Mouse (Mus musculus) embryonic fibroblast, embryonic 13.5 days (primary cell): Measurements from ENCODE around the gene Prkaa2.

Experiments
- CTCF ChIP-seq: IDR thresholded peaks from 2 replicates; pipeline ENCODE4 v1.5.1; 2011; ENCODE audit warnings: mild to moderate bottlenecking, control low read depth, low read length, moderate library complexity, borderline replicate concordance; ENCODE audit not compliant: insufficient read depth
- POLR2A ChIP-seq: IDR thresholded peaks from 2 replicates; pipeline ENCODE4 v1.6.1; 2011; ENCODE audit warnings: low read depth, mild to moderate bottlenecking, control low read depth, low read length, moderate library complexity

DNA sequence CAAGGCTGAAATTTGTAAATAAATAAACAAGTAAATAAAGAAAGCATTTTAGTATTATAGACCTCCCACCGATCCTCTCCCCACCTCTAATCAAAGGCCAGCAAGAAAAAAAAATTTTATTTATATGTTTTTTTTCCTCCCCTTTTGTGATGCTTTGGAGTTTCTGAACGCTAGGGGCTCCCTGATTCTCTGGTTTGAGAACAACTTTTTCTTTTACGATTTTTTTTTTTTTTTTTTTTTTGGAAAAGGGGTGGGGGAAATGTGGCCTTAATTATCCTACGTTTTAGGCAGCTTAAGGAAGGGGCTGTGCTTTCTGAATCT is 47.2 kb upstream of the Prkaa2 start:
- TF ChIP-seq POLR2A = no peak
- no peak for TF ChIP-seq CTCF
